In the genomic region with DNA sequence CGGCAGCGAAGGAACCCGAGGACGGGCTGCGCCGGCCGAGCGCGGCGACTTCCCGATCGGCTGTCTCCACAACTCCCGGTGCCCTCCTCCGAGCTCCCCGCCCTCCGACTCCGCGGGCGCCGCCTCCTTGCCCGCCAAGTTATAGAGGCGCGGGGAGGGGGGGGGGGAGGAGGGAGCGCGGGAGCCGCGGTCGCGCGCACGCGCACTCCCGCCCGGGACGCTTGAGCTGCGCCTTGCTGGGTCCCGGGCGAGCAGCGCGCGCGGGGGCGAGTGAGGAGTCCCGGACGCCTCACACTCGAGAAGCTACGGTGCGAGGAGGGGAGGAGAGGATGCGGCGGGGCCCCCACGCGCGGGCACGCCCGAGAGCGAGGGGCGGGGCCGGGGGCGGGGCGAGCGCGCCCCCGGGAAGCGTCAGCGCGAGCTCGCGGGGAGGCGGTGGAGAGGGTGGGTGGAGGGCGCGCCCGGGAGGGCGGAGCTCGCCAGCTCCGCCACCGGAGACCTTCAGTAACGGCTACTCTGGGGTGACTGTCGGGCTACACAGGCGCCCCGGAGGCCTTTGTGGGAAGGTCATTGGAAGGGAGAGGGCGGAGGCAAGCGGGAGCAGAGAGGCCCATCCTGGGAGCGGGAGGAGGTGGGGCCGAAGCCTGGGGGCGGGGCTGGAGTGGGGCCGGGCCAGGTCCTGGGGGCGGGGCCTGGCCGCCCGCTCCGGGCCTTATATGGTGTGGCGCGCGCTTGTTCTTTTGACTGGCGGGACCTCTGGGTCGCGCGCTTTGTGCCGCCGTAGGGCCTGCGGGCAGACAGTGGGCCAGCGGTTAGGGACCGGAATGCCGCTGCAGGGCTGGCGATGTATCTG, we compare ENCODE assay signal across 8 mouse cellular contexts. TPM values are rescaled to one million over a fixed set of nuclear protein-coding genes. Genes with fewer than 3 reads are reported as not detected.
DNase-seq lines count a peak whose midpoint lies in the region; ATAC-seq and TF ChIP-seq lines count a peak whose summit lies in the region.

A gene (minus strand): TSS at position 112 of the 853 bp plus-strand sequence.

- peak within 1 kb of the TSS; percentile 91 for H3K9ac ChIP-seq in lung, embryonic 16.5 days (ENCODE audit: low read length)

- no peaks in the 10 kb centered on the region for H3K27me3 ChIP-seq in hindbrain, embryonic 10.5 days (ENCODE audit: insufficient read depth, poor library complexity, severe bottlenecking)
- no peaks in the 10 kb centered on the region for H3K27me3 ChIP-seq in lung, embryonic 16.5 days (ENCODE audit: control insufficient read depth, insufficient read depth, low read depth, low read length)
- no peaks in the 10 kb centered on the region for H3K27me3 ChIP-seq in thymus, adult 2 months (ENCODE audit: control insufficient read depth, insufficient read depth, low read length)

- 0 out of 2 replicates have a peak, but pooled peaks have one; percentile 54 for TF ChIP-seq CTCF in thymus, adult 2 months (IDR thresholded peaks at IDR 0.05; ENCODE audit: borderline replicate concordance, control insufficient read depth, extremely low read depth, insufficient read depth, low read length, poor library complexity)

- peak; percentile 99 for DNase-seq in Muller cell, postnatal 12 days (ENCODE audit: inconsistent ontology term)
- DNase-seq in cerebellum, adult 9-10 months, result peak; percentile 95
- peak; percentile 96 for DNase-seq in hindbrain, embryonic 10.5 days (ENCODE audit: low spot score)
- DNase-seq in layer of hippocampus, adult 9-11 months, result peak; percentile 95
- peak; percentile 92 for DNase-seq in ovary, adult 18-20 months (ENCODE audit: low spot score)
- peak; percentile 92 for DNase-seq in thymus, adult 2 months

- peak within 1 kb of the TSS; percentile 96 for H3K27ac ChIP-seq in hindbrain, embryonic 10.5 days
- H3K27ac ChIP-seq in lung, embryonic 16.5 days (ENCODE audit: low read length), result peak within 1 kb of the TSS; percentile 98
- H3K27ac ChIP-seq in thymus, adult 2 months (ENCODE audit: control insufficient read depth, insufficient read depth, low read length), result peak within 1 kb of the TSS; percentile 59

- peak within 1 kb of the TSS; percentile 86 for H3K4me3 ChIP-seq in hindbrain, embryonic 10.5 days
- H3K4me3 ChIP-seq in lung, embryonic 16.5 days (ENCODE audit: low read length), result peak within 1 kb of the TSS; percentile 88
- peak within 1 kb of the TSS; percentile 76 for H3K4me3 ChIP-seq in thymus, adult 2 months (ENCODE audit: control insufficient read depth, insufficient read depth, low read length)

- TF ChIP-seq POLR2A in thymus, adult 2 months (IDR thresholded peaks at IDR 0.05; ENCODE audit: control insufficient read depth, extremely low read depth, insufficient read depth, low read length, poor library complexity), result peak; percentile 94

- WGBS in hindbrain, embryonic 10.5 days, result under 1% methylated on average over 99 of the region's 104 CpGs
- under 1% methylated on average over 43 of the region's 104 CpGs for whole genome bisulfite sequencing in lung, embryonic 16.5 days
- under 1% methylated on average over 97 of the region's 104 CpGs for WGBS in thymus, adult 2 months

- peak within 1 kb of the TSS; percentile 80 for H3K4me2 ChIP-seq in lung, embryonic 16.5 days (ENCODE audit: low read depth, low read length)

- H3K4me1 ChIP-seq in hindbrain, embryonic 10.5 days (replicated peaks), result peaks cover 45% of the 10 kb centered on the region
- H3K4me1 ChIP-seq in lung, embryonic 16.5 days (replicated peaks; ENCODE audit: control insufficient read depth, insufficient read depth, low read length), result peaks cover 8% of the 10 kb centered on the region
- H3K4me1 ChIP-seq in thymus, adult 2 months (replicated peaks; ENCODE audit: control insufficient read depth, insufficient read depth, low read length), result peaks cover 2% of the 10 kb centered on the region; the same call in 1 of the 2 replicates

- H3K36me3 ChIP-seq in hindbrain, embryonic 10.5 days, result no peaks in the 10 kb centered on the region
- no peaks in the 10 kb centered on the region for H3K36me3 ChIP-seq in lung, embryonic 16.5 days (ENCODE audit: control insufficient read depth, insufficient read depth, low read length)
- no peaks in the 10 kb centered on the region for H3K36me3 ChIP-seq in thymus, adult 2 months (ENCODE audit: control insufficient read depth, insufficient read depth, low read length)

- ATAC-seq in frontal cortex, adult (ENCODE audit: low TSS enrichment), result peak; percentile 72
- ATAC-seq in lung, embryonic 16.5 days (ENCODE audit: low read depth), result peak; percentile 90

- H3K9me3 ChIP-seq in hindbrain, embryonic 10.5 days, result no peaks in the 10 kb centered on the region
- H3K9me3 ChIP-seq in lung, embryonic 16.5 days (ENCODE audit: control insufficient read depth, low read length), result no peaks in the 10 kb centered on the region

RNA-seq across cellular contexts. Expression of the gene that starts here (rescaled TPM):
- 6.7 and 7.9 TPM in 2 replicates for polyA plus RNA-seq in hindbrain, embryonic 10.5 days (2016; fragmentation: Nextera tagmentation; extraction: Ambion mirVana)
- polyA plus RNA-seq in lung, embryonic 16.5 days (2015; fragmentation: Nextera tagmentation; extraction: Ambion mirVana), result 6.9 and 7.7 TPM in 2 replicates
- 22.4 and 26.8 TPM in 2 replicates for polyA plus RNA-seq in thymus, adult 2 months (2012; rRNA removed)

Comparison
In these comparisons a context has a peak if more than half of its experiments do, and no peak if none do; other contexts are left out.
1. Peak in every context shown above with its lines: DNase-seq, ATAC-seq, H3K4me3 ChIP-seq and H3K27ac ChIP-seq.